Mouse (Mus musculus): ENCODE data around the gene Armc9. TPM values are rescaled to one million over a fixed set of nuclear protein-coding genes. Genes with fewer than 3 reads are reported as not detected.
A peak's percentile ranks its signal among the peaks of the same experiment; 100 is the strongest.

The Armc9 gene
- polyA plus RNA-seq, 1 experiment from 2014 or later: 30.4 TPM

GRCm38 (mm10) chr1:86147557-86147956 lies 7.0 kb upstream of the Armc9 start:
- 71% methylated on average over 5 of the region's 5 CpGs for WGBS
- no peak for ATAC-seq (ENCODE audit: low FRiP score, low read depth)
- H3K9ac ChIP-seq: no peak overlapping the region
- H3K27me3 ChIP-seq: no peaks in the 10 kb centered on the region
- no peaks in the 10 kb centered on the region for H3K9me3 ChIP-seq
- H3K4me3 ChIP-seq: no peak overlapping the region
- H3K27ac ChIP-seq: no peak overlapping the region
- H3K4me2 ChIP-seq (replicated peaks): no peak overlapping the region
- H3K4me1 ChIP-seq: no peaks in the 10 kb centered on the region
- no peaks in the 10 kb centered on the region; the same call in 1 of the 2 replicates for H3K36me3 ChIP-seq

GRCm38 (mm10) chr1:86148161-86148560 lies 6.4 kb upstream of the Armc9 start:
- 86% methylated on average over 9 of the region's 9 CpGs for WGBS
- Histone ChIP-seq H3K9me3 (no peaks in the 10 kb centered on the region), H3K4me1 (no peaks in the 10 kb centered on the region), H3K9ac (no peak overlapping the region), H3K36me3 (no peaks in the 10 kb centered on the region; the same call in 1 of the 2 replicates), H3K27ac (no peak overlapping the region), H3K4me3 (no peak overlapping the region), H3K4me2 (replicated peaks) (no peak overlapping the region), H3K27me3 (no peaks in the 10 kb centered on the region)
- no peak for ATAC-seq (ENCODE audit: low FRiP score, low read depth)

DNA sequence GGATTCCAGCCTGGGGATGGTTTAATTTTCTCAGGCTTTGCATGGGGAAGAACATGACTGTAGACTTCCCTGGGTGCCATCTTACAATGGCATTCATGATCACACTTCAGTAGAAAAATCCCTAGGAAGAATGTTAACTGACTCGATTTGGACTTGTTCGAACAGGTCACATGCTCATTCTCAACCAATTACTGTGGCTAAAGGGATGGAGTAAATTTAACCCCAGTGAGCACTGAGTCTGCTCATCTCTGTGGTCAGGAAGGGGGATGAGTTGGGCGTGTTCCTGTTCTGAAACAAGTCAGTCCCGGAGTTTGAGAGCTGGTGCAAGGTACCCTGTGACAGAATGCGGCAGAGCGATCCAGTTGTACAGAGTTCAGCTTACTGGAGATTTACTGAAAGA lies 3.7 kb upstream of the Armc9 start:
- no peak for ATAC-seq (ENCODE audit: low FRiP score, low read depth)
- WGBS: 84% methylated on average over 6 of the region's 6 CpGs
- H3K4me1 ChIP-seq: peaks cover 14% of the 10 kb centered on the region

DNA sequence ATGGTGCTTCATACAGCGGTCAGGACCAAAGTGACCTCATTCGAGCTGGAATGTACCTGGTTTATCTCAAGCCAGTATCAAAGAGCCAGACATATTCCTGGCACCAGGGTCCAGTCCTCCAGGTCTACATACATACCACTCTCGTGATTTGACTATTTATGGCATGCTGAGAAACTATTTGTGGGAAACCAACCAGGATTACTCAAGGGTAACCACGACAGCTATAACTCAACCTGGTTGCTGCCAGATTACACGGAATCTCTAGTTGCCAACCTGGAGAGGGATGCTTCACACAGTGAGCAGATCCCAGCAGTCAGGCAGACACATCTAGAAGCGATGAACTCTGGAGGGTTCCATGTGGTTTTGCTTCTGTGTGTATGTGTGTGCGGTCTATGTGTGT lies 3.2 kb upstream of the Armc9 start:
- 80% methylated on average over 7 of the region's 7 CpGs for WGBS
- Histone ChIP-seq H3K4me1 (peaks cover 14% of the 10 kb centered on the region), H3K4me2 (replicated peaks) (no peak overlapping the region), H3K9me3 (no peaks in the 10 kb centered on the region), H3K36me3 (no peaks in the 10 kb centered on the region), H3K27ac (no peak overlapping the region), H3K27me3 (no peaks in the 10 kb centered on the region), H3K9ac (no peak overlapping the region), H3K4me3 (no peak overlapping the region)
- no peak for ATAC-seq (ENCODE audit: low FRiP score, low read depth)

More for the DNA sequence above, 3.7 kb upstream of the Armc9 start:
- Histone ChIP-seq H3K27me3 (no peaks in the 10 kb centered on the region), H3K36me3 (no peaks in the 10 kb centered on the region), H3K9ac (no peak overlapping the region), H3K4me3 (no peak overlapping the region), H3K27ac (no peak overlapping the region), H3K4me2 (replicated peaks) (no peak overlapping the region), H3K9me3 (no peaks in the 10 kb centered on the region)

- Histone ChIP-seq H3K4me2 (replicated peaks) (no peak overlapping the region), H3K4me1 (peaks cover 14% of the 10 kb centered on the region), H3K27ac (no peak overlapping the region), H3K36me3 (no peaks in the 10 kb centered on the region; the same call in 1 of the 2 replicates), H3K27me3 (no peaks in the 10 kb centered on the region), H3K9me3 (no peaks in the 10 kb centered on the region), H3K9ac (no peak overlapping the region), H3K4me3 (no peak overlapping the region)
- WGBS: 100% methylated on average over 1 of the region's 1 CpGs
- no peak for ATAC-seq (ENCODE audit: low FRiP score, low read depth)
Measured at GRCm38 (mm10) chr1:86152618-86153017, 2.0 kb upstream of the Armc9 start.

- Histone ChIP-seq H3K4me3 (peak overlapping the region; percentile 84), H3K36me3 (peaks cover 4% of the 10 kb centered on the region), H3K9me3 (no peaks in the 10 kb centered on the region), H3K27ac (no peak overlapping the region), H3K27me3 (no peaks in the 10 kb centered on the region), H3K9ac (peak overlapping the region; percentile 82), H3K4me1 (peaks cover 14% of the 10 kb centered on the region), H3K4me2 (replicated peaks) (peak overlapping the region; percentile 75)
- under 1% methylated on average over 18 of the region's 18 CpGs for WGBS
- ATAC-seq (ENCODE audit: low FRiP score, low read depth): no peak; the same call in 1 of the 2 replicates
Measured at GRCm38 (mm10) chr1:86154824-86155164, 214 bp downstream of the Armc9 start.

GRCm38 (mm10) chr1:86156075-86156474 lies 1.5 kb downstream of the Armc9 start:
- Histone ChIP-seq H3K4me3 (no peak overlapping the region), H3K27me3 (no peaks in the 10 kb centered on the region), H3K36me3 (peaks cover 16% of the 10 kb centered on the region), H3K4me2 (replicated peaks) (0 out of 2 replicates have a peak overlapping the region, but pooled peaks have one; percentile 75), H3K9ac (peak overlapping the region; percentile 82), H3K4me1 (peaks cover 14% of the 10 kb centered on the region), H3K9me3 (no peaks in the 10 kb centered on the region), H3K27ac (no peak overlapping the region)
- WGBS: 83% methylated on average over 3 of the region's 3 CpGs
- no peak for ATAC-seq (ENCODE audit: low FRiP score, low read depth)

DNA sequence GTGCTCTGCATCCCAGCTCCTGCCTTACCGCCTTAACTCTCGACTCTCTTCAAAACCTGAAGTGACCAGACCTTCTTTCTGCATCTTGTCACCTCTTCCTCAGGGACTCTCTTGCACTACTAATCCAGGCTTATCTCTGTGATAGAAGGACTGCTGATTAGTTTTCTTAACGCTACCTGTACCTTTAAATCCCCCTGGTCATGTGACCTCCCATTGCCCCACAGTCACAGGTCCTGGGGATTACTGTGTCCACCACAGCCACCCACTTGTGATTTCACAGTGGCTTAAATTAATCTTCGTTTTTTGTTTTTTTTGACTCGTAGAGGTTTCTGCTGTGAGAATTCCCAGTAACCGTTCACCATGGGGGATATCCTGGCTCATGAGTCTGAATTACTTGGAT lies 2.0 kb downstream of the Armc9 start:
- ATAC-seq (ENCODE audit: low FRiP score, low read depth): no peak
- Histone ChIP-seq H3K9ac (no peak overlapping the region), H3K9me3 (no peaks in the 10 kb centered on the region), H3K4me1 (peaks cover 14% of the 10 kb centered on the region), H3K4me2 (replicated peaks) (no peak overlapping the region), H3K27me3 (no peaks in the 10 kb centered on the region), H3K36me3 (peaks cover 22% of the 10 kb centered on the region), H3K4me3 (no peak overlapping the region), H3K27ac (no peak overlapping the region)
- 85% methylated on average over 6 of the region's 6 CpGs for WGBS

GRCm38 (mm10) chr1:86160059-86160458 lies 5.5 kb downstream of the Armc9 start:
- no peaks in the 10 kb centered on the region for H3K9me3 ChIP-seq
- WGBS: 88% methylated on average over 6 of the region's 6 CpGs
- no peak overlapping the region for H3K9ac ChIP-seq
- peaks cover 52% of the 10 kb centered on the region for H3K36me3 ChIP-seq
- no peak overlapping the region for H3K4me2 ChIP-seq (replicated peaks)
- H3K4me3 ChIP-seq: no peak overlapping the region
- H3K27me3 ChIP-seq: no peaks in the 10 kb centered on the region
- no peak for ATAC-seq (ENCODE audit: low FRiP score, low read depth)
- H3K4me1 ChIP-seq: peaks cover 8% of the 10 kb centered on the region
- no peak overlapping the region for H3K27ac ChIP-seq

GRCm38 (mm10) chr1:86160479-86160878 lies 5.9 kb downstream of the Armc9 start:
- WGBS: 94% methylated on average over 5 of the region's 5 CpGs
- no peak for ATAC-seq (ENCODE audit: low FRiP score, low read depth)
- H3K4me2 ChIP-seq (replicated peaks): no peak overlapping the region
- no peaks in the 10 kb centered on the region for H3K27me3 ChIP-seq
- no peak overlapping the region for H3K27ac ChIP-seq
- no peak overlapping the region for H3K4me3 ChIP-seq
- H3K4me1 ChIP-seq: peaks cover 3% of the 10 kb centered on the region
- H3K9ac ChIP-seq: no peak overlapping the region
- H3K36me3 ChIP-seq: peaks cover 56% of the 10 kb centered on the region
- no peaks in the 10 kb centered on the region for H3K9me3 ChIP-seq

GRCm38 (mm10) chr1:86161061-86161460 lies 6.5 kb downstream of the Armc9 start:
- no peak overlapping the region for H3K4me2 ChIP-seq (replicated peaks)
- no peak overlapping the region for H3K4me3 ChIP-seq
- H3K27ac ChIP-seq: no peak overlapping the region
- H3K27me3 ChIP-seq: no peaks in the 10 kb centered on the region
- no peak overlapping the region for H3K9ac ChIP-seq
- no peaks in the 10 kb centered on the region for H3K4me1 ChIP-seq
- no peak for ATAC-seq (ENCODE audit: low FRiP score, low read depth)
- H3K36me3 ChIP-seq: peaks cover 56% of the 10 kb centered on the region
- 88% methylated on average over 5 of the region's 5 CpGs for WGBS
- no peaks in the 10 kb centered on the region for H3K9me3 ChIP-seq

GRCm38 (mm10) chr1:86174602-86175001 lies 20.0 kb downstream of the Armc9 start:
- Histone ChIP-seq H3K36me3 (peaks cover 73% of the 10 kb centered on the region), H3K4me1 (no peaks in the 10 kb centered on the region), H3K27me3 (no peaks in the 10 kb centered on the region), H3K27ac (no peak overlapping the region), H3K4me2 (replicated peaks) (no peak overlapping the region), H3K9ac (no peak overlapping the region), H3K9me3 (no peaks in the 10 kb centered on the region), H3K4me3 (no peak overlapping the region)
- ATAC-seq (ENCODE audit: low FRiP score, low read depth): no peak
- 91% methylated on average over 5 of the region's 5 CpGs for WGBS

- Histone ChIP-seq H3K27ac (no peak overlapping the region), H3K9ac (no peak overlapping the region), H3K9me3 (no peaks in the 10 kb centered on the region), H3K4me2 (replicated peaks) (no peak overlapping the region), H3K36me3 (peaks cover 69% of the 10 kb centered on the region), H3K4me3 (no peak overlapping the region), H3K27me3 (no peaks in the 10 kb centered on the region), H3K4me1 (no peaks in the 10 kb centered on the region)
- 54% methylated on average over 2 of the region's 2 CpGs for WGBS
- ATAC-seq (ENCODE audit: low FRiP score, low read depth): no peak
Measured at GRCm38 (mm10) chr1:86176066-86176465, 21.5 kb downstream of the Armc9 start.
